Mouse (Mus musculus): ENCODE measurements around the gene 1700028P14Rik.
A peak's percentile ranks its signal among the peaks of the same experiment; 100 is the strongest.
"Not testable (repeated sequence)": the region's sequence is repeated elsewhere in the genome, so short reads cannot be mapped to it uniquely, and the experiment has no call there.

Gene 1700028P14Rik

DNA sequence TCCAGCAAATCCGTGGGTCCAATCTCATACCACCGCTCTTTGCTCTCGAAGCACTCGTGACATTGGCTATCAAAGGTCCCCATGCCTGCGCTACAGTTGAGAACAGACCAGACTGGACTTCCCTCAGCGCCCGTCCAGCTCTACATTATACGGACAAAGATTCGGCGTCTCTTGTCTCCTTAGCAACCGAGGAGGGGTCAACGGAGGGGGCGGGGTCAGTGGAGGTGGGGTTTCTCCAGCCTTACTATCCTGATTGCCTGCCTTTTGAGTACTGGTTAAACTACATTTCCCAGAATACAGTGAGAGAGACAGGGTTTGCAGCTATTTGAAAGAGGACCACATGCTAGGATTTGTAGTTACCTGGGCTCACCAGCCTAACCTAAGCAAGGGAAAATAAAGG is at the start of gene 1700028P14Rik:
Gene 1700028P14Rik, minus strand, starts transcription at position 169 of the 400 bp plus-strand sequence.
- no peak for DNase-seq (ENCODE audit: low spot score)

DNA sequence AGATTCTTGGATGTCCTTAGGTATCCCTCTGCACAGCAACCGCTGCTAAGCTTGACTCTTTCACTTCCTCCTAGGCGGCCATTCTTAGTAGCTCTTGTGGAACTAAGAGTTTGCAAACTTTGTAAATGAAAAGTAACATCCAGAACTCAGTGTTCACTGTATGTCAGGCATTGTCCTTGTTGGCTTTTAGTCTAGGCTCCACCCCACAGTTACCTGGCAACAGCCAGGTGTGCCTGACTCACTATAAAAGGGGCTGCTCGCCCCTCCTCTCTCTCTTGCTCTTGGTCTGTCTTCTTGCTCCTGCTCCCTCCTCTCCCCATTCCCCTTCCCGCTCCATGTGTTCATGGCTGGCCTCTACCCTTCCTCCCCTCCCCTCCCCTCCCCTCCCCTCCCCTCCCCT is 46.5 kb upstream of the 1700028P14Rik start:
- DNase-seq (ENCODE audit: low spot score) = no peak

DNA sequence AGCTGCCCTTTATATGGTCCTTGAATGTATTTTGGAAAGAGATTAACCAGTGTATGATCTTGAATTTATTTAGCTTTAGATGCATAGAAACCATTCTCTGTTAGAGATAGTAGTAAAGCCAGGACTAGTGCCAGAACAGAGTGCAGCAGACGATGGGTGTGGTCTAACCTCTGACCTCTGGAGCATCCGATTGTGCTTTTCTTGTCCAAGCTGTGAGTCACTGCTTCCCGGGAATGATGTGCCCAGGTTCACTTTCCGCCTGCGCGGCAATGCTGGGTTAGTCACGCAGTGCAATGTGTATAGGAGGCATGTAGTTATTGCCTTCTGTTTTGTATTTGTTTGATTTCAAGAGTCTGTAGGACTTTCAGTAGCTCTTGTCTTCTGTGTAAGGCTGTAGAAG is 45.8 kb upstream of the 1700028P14Rik start:
- DNase-seq (ENCODE audit: low spot score) = no peak

DNA sequence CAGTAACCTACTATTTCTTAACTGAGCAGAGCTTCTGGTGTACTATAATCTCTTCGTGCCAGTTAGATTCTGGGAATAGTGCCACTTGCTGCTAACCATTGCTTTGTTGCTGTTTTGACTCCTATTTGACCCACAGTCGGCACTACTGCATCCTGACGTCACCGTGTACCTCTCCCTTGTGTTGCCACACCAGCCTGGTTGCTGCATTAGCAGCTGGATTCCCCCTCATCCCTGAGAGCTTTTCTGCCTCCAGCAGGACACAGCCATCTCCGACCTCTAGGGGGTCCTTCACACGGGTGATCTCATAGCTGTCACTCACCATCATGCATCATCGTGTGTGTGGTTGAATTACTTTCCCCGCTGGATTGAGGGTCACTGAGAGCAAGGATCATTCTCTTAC is 45.2 kb upstream of the 1700028P14Rik start:
- DNase-seq (ENCODE audit: low spot score) = peak; percentile 96

DNA sequence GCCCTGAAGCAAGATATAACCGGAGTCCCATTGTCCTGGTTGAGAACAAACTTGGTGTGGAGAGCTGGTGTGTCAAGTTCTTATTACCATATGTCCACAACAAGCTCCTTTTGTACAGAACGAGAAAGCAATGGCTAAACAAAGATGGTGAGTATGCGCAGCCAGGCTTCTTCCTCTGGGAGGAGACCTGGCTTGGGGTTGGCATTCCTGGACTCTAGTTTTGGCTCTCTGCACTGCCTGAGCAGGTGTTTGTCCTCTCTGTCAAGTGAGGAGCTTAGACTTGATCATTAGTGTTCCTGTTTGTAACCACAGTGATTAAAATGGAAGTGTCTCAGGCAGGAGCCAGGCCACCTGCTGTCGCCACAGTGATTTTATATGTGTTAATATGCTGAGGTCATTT is 41.7 kb upstream of the 1700028P14Rik start:
- no peak for DNase-seq (ENCODE audit: low spot score)

DNA sequence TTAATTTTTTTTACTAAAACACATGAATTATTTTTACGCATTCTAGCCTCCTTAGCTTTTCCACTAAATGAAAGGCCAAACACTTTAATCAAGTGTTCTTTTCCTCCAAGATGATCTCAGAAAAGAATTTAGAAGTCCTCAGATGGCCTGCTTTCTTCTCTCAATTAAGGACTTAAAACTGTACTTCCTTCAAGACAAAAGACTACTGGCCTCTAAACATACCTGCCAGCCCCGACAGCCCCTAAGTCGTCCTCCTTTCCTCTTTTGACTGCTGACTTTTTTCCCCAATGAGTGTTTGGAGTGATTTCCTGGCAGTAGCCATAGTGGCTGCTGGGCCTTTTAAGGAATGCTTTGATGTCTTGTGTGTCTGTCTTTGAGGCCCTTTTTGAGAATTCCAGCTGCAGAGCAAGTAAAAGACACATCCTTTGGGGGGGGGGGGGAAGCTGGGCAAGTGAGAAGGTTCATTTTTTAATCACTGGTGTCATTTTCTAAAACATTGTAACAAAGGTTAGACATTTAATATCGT is 35.9 kb upstream of the 1700028P14Rik start:
- no peak for DNase-seq (ENCODE audit: low spot score)

DNA sequence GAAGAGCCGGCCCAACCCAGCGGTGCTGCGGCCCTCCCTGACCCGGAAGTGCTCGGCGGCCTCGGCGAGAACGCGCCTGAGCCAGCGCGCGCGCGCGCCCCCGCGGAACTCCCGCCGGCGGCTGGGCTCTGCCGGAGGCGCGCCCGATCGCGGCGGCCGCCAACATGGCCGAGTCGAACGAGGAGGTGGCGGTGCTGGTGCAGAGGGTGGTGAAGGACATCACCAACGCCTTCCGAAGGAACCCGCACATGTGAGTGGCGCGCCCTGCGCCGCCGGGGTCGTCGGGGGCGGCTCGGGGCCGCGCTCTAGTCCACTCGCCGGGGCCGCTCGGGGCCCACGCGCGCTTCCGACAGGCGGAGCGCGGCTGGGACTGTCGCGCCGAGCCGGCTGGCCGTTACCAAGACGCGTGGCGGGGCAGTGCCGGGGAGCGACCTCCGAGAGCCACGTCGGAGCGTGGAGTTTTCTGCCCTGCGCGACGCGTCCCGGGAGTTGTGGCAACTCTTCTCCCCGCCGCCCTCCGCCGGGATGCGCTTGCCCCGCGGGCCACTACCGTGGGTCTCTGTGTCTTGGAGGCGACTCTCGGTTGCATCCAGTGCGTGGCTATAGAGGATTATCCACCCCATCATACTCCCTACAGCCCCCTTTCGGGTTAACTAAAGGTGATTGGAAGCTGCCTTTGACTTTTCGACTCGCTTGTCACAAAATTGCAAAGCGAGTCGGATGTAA is 34.8 kb upstream of the 1700028P14Rik start, which contains the start of gene Ptar1:
Gene Ptar1, plus strand, starts transcription at position 134 of the 726 bp plus-strand sequence.
- DNase-seq (ENCODE audit: low spot score) = peak; percentile 84

DNA sequence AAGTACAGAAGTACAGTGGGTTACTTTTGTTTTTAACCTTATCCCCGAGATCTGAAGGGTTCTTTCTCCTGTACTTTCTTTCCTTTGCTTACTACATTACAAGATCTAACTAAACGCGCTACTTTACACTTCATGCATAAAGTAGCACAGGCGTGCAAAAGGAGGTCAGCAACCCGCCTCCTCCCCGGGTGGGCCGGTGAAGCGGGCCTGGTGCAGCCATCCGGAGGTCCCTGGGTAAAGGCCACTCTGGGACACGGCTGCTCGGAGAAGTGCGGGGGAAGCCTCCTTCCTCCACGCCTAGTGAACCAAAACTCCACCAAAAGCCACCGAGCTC is 34.3 kb upstream of the 1700028P14Rik start:
- DNase-seq (ENCODE audit: low spot score) = no peak

DNA sequence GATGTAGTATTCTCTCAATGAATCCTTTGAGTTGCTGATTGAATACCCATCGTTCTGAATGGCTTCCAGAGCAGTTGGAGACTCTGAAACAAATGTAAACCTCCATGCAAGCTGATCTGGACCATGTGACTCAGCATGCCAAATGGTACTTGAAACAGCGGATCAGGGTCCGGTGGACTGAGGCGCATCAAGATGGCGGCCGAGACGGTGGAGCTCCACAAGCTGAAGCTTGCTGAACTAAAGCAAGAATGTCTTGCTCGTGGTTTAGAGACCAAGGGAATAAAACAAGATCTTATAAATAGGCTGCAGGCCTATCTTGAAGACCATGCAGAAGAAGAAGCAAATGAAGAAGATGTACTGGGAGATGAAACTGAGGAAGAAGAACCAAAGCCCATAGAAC is 23.0 kb upstream of the 1700028P14Rik start:
- not testable (repeated sequence) for DNase-seq (ENCODE audit: low spot score)

DNA sequence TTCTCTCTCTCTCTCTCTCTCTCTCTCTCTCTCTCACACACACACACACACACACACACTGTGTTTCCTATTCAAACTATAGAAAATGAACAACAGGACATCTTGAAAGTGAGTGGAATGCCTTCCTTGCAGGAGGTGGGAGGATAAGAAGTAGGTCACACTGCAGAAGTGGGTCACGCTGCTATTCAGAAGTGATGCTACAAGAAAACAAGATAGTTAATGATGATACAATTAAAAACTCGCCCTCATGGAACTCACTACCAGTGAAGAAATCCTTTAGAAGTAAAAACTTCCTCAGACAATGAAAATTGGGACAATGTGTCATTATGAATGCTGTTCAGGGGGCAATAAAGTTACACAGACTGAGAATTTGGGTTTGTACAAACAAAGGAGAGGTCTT is 20.4 kb upstream of the 1700028P14Rik start:
- no peak for DNase-seq (ENCODE audit: low spot score)

DNA sequence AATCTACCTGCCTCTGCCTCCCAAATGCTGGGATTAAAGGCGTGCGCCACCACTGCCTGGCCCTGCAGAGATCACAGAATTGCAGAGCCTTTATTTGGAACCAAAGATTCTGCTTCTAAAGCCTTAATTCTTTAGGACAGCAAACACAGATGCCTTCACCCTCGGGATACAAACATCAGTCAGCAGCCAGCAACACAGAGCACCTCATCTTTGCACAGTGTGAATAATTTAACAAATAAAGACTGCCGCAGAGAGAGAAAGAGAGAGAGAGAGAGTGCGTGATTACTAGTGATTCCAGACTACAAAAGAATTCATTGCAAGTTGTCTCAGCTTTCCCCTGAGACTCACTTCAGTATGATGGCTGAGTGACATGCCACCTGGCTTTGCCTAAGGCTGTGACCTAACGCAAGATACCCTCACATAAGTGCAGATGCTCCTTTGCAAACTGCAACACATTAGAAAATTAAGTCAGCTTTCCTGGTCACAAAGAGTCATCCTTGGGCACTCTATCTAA is 15.6 kb upstream of the 1700028P14Rik start:
- DNase-seq (ENCODE audit: low spot score) = no peak

DNA sequence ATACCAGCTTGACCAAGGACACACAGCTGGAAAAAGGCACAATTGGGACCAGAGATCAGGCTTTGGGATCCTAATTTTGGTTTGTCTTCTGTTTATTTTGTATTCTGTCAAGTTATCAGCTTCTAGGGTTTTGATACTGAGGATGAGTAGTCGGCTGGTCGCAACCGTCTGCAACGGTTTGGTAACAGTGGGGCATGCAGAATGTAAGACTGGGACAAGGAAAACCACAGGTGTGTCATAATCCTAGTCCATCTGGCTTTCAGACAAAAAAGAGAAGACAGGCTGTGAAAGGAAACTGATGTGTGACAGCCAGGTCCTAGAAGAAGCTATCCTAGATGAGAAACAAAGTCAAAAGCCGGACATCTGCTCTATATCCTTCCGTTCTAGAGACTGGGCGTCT is 11.5 kb upstream of the 1700028P14Rik start:
- no peak for DNase-seq (ENCODE audit: low spot score)

DNA sequence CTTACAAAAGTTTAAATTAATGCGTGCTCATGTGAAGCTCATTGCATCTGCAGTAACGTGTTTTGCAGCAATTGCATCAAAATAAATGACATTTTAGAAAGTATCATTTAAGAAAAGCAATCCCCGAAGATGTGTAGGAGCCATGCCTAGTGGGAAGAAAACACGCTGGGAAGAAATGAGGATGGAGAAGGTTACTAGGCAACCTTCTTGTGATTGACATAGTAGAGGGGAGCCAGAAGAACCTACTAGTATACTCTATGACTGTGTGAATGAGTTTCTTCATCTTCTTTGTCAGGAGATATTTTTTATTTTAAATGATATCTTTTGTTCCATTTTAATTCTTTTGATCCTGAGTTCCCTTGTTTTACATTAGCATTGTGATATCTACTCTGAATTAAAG is 5.7 kb upstream of the 1700028P14Rik start:
- no peak for DNase-seq (ENCODE audit: low spot score)

DNA sequence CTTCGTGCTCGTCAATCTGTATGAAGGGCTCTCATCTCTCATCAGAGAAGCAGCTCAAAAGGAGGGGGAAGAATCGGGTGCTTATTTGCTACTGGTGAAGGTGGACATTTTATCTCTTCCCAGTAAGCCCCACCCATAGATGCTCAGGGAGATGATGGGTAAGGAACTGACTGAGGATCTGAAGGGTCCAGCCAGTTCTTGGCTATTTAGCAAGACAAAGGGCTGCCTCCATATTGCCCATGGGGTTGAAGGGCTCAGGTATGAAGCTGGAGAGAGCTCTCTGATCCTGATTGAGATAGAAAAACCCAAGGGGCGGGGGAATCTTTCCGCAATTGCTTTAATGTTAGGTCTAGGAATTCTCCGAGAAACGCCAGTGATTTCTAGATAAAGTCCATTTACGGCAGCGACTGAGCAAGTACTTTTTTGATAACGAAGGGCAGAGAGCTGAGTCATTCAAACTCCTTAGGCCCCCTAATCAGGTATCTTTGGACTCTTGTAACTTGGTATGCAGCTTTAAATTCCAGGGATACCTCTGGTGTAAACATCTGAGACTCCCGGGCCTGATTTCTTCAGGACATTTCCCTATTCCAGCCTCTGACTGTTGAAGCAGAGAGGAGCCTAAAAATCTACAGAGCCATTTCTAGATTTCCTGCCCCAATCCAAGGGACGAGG is 4.8 kb upstream of the 1700028P14Rik start:
- no peak for DNase-seq (ENCODE audit: low spot score)

DNA sequence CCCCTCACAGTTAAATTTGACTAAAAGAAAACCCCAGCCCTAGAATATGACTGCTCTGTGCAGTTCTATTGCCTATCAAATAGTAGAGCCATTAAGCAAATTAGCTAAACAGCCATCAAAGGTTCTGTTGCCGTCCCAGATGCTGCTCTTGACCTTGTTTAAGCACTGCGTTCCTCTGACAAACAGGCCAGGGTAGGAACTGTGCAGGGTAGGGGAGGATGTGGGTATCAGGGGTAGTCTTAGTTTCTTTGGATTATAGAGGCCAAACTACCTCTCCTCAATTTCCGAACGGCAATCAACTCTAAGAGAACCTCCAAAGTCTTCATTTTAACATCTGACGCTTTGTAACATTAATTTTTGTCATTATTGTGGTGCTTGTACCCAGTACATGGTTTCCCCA is 542 bp upstream of the 1700028P14Rik start:
- DNase-seq (ENCODE audit: low spot score) = no peak

DNA sequence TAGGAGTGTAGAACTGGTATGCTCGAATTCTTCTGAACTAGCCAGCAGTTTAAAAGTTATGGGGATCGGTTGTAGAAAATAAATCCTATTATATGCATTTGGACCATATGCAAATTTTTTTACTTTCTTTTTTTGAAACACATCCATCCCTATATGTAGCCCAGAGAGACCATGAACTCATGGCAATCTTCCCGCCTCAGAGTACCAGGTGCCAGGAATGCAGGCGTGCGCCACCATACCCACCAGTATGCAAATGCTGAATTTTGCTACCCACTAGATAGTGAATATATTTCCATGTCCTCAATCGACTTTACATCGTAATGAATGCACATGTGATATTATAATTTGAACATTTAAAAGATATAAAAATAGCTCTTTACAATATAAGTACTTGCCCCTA is 5.3 kb downstream of the 1700028P14Rik start:
- no peak for DNase-seq (ENCODE audit: low spot score)

DNA sequence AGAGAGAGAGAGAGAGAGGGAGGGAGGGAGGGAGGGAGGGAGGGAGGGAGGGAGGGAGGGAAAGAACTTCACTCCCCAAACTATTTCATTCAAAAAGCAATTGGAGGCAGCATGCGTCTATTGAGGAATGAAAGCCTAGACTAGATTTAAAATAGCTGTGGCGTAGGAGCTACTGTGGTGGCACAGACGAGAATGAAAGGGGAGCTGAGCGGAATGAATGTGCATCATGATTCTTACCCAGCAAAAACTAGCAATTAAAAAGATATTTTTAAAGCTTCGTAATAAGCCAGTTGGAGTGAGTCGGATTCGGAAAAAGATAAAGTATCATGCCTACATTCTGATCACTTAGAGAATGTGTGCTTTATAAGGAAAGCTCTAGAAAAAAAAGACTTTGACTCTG is 7.3 kb downstream of the 1700028P14Rik start:
- DNase-seq (ENCODE audit: low spot score) = no peak

DNA sequence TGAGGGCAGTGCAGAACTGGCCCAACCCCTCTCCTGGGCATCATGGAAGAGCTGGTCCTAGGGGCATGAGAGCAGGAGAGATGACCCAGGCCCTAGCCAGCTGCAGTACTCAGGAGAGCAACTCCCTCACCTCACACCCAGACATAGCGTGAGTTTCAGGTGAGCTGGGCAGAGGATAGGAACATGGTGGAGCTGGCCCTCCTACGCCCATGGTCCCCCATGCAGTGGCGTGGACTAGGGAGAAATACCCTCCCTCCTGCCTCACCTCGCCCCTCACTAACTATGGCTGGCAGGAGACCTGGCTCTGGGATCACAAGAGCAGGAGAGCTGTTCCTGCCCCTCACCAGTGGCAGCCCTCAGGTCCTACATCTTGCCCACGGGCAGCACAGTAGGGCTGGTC is 8.8 kb downstream of the 1700028P14Rik start:
- no peak for DNase-seq (ENCODE audit: low spot score)

DNA sequence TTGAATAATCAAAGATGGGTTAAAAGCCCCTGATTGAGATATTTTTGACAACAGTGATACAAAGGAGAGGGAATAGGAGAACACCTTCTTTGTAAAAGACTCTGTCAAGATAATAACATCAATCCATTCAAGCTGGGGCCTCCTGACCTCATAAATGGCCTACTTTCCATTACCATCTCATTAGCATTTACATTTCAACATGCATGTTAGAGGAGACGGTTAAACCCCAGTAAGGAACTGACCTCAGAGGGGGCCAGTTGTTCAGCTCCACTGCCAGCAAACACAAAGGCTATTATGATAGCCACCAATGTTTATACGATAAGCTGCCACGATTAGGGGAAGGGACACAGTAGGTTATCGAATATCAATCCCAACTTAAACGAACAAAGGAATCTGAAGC is 15.8 kb downstream of the 1700028P14Rik start:
- no peak for DNase-seq (ENCODE audit: low spot score)

DNA sequence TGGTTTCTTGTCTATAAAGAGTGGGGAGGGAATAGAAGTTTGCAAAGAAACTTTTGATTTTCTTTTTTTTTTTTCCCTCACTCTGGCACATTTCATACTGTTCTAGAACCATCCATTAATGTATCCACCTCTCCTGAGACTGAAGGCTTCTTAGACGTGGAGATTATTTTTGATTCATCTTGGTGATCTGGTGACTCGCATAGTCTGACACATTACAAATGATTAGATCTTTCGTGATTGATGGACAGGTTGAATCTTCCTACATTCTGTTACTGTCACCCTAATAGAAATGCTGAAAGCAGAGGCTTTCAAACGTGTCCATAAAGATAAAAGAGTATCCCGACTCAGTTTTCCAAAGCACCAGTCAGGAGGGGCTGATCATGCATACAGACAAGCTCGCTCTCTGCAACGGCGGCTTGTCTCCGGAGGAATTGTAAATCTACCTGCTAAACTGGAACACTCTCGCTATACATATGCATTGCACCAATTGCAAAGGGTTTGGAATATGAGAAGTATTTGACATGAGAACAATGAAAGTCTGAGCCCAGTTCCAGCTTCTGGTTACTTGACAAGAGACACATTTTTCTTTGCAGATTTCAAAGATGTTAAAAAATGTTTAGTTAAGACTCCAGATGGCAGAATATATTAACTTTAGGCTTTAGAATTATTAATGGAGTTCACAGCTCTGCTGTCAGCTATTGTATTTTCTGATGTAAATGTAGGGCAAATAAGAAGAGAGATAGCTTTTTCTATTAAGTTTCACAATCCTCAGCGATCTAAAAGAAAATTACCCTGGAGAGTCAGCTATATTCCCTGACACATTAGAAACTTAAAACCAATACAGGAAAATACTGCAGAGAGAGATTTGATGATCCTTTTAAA is 20.8 kb downstream of the 1700028P14Rik start:
- no peak for DNase-seq (ENCODE audit: low spot score)

DNA sequence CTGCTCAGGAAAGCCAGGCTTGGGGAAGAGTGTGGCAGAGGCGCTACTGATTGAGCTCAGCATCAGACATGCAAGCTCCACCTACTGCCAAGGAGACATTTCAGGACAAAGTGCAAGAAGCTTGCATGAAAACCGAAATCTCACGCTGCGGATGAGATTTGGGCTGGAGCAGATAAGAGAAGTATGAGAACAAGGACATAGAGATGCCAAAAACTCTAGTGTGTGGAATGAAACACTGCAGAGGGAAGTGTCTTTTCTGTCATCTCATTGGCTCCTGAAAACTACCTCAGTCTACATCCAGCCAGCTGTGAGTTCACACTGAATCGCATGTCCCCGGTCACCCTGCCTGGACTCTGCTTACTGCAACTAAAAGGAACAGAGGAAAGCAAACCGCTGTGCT is 38.3 kb downstream of the 1700028P14Rik start:
- DNase-seq (ENCODE audit: low spot score) = peak; percentile 22

DNA sequence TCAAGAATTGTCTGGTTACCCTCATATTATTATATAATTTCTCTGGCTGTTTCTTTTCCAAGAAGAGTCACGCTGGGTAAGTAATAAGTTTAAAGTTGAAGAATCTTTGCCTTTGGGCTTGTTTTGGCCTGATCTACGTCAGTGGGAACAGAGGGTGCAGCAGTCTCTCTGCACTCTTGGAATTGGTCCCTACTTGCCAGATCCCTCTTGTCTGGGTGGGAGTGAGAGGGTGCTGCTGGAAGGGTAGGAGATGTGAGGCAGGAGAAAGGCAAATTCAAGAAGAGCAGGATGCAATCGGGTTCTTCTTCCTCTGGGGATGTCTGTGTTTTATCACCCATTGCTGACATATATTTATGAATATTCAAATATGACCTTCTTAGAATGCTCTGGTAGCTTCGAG is 42.9 kb downstream of the 1700028P14Rik start:
- DNase-seq (ENCODE audit: low spot score) = no peak

Measured in adipocyte (in vitro differentiated cells).